Mouse (Mus musculus): ENCODE measurements around the gene Hopx.

Gene Hopx

DNA sequence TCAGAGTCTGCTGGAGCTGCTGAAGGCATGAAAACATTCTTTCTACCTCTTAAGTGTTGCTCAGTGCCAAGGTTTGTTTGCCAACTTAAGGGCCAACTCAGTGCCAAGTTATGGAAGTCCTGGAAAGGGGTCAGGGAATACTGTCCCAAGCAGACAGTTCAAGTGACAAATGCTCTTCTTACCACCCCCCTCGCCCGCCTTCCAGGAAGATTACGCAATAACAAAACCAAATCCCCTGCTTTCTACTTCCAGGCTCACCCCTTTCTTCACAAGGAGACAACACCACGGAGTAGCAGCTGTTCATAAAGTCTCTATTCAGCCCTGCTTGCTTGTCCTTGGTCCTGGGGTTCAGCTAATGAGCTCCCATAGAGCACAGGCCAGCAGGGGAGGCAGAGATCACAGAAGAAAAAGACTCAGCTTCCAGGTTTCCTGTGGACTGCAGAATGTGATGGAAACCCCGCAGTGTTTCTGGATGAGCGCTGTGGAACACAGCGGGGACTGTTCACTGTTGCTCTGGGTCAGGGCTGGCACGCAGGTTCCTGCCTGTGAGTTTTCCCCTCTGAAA lies 22.9 kb upstream of the Hopx start:
- Histone ChIP-seq H3K4me3 (replicated peaks; ENCODE audit: low read length) (no peak overlapping the region), H3K27me3 (ENCODE audit: insufficient read depth, low read length) (no peaks in the 10 kb centered on the region; the same call in 1 of the 2 replicates), H3K9me3 (ENCODE audit: low read length) (no peaks in the 10 kb centered on the region), H3K36me3 (ENCODE audit: insufficient read depth, low read length) (no peaks in the 10 kb centered on the region), H3K4me1 (replicated peaks; ENCODE audit: low read depth, low read length) (peaks cover 36% of the 10 kb centered on the region)
- 0 out of 2 replicates have a peak, but pooled peaks have one; percentile 32 for TF ChIP-seq NANOG (IDR thresholded peaks at IDR 0.05; ENCODE audit: borderline replicate concordance, low read length)
- TF ChIP-seq POU5F1 (IDR thresholded peaks at IDR 0.05; ENCODE audit: borderline replicate concordance, low read length): no peak
- no peak for TF ChIP-seq CTCF (conservative IDR thresholded peaks at IDR 0.05; ENCODE audit: low read length)

DNA sequence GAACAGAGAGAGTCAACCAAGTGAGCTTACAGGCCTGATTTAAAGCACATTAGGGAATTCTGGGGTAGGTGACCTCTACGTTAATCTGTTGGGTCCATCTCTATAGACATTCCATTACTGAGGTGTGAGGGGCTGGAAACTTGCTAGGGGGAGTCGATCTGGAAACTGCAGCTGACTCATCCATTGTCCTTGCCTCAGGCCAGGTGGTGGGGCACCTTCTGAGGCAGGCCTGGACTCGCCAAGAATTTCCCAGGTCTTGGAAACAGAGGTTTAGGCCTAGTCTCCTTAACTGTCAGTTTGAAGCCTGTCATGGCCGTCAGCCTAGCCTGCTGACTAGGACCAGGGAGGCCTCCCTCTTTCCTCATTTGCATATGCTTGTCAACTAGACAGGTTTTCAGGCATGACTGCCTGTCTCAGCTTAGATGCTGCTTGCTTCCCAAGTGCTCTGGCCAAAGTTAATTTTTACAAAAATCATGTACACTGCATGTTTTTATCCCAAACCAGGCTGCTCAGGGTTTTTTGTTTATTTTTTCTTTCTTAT lies 21.8 kb upstream of the Hopx start:
- TF ChIP-seq CTCF (conservative IDR thresholded peaks at IDR 0.05; ENCODE audit: low read length) (no peak), NANOG (IDR thresholded peaks at IDR 0.05; ENCODE audit: borderline replicate concordance, low read length) (no peak), POU5F1 (IDR thresholded peaks at IDR 0.05; ENCODE audit: borderline replicate concordance, low read length) (no peak)
- Histone ChIP-seq H3K36me3 (ENCODE audit: insufficient read depth, low read length) (no peaks in the 10 kb centered on the region), H3K9me3 (ENCODE audit: low read length) (no peaks in the 10 kb centered on the region), H3K27me3 (ENCODE audit: insufficient read depth, low read length) (no peaks in the 10 kb centered on the region; the same call in 1 of the 2 replicates), H3K4me1 (replicated peaks; ENCODE audit: low read depth, low read length) (peaks cover 38% of the 10 kb centered on the region), H3K4me3 (replicated peaks; ENCODE audit: low read length) (no peak overlapping the region)

DNA sequence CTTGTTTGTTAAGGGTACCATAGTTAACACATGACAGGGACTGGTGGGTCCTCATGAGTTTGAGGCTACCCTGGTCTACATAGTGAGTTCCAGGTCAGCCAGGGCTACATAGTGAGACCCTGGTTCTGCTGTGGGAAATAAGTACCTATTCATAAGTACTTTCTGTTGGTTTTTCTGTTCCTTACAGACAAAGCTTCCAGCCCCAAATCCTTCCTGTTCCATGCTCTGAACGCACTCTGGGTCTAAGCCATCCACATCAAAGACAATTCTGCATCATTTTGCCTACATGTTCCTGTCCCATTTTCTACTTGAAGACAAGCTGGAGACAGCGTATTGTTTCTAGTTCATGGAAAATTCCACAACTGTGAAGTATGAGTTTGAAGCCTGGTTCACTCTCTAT lies 20.0 kb upstream of the Hopx start:
- Histone ChIP-seq H3K36me3 (ENCODE audit: insufficient read depth, low read length) (no peaks in the 10 kb centered on the region), H3K4me1 (replicated peaks; ENCODE audit: low read depth, low read length) (peaks cover 48% of the 10 kb centered on the region), H3K27me3 (ENCODE audit: insufficient read depth, low read length) (peaks cover 3% of the 10 kb centered on the region), H3K9me3 (ENCODE audit: low read length) (no peaks in the 10 kb centered on the region), H3K4me3 (replicated peaks; ENCODE audit: low read length) (no peak overlapping the region)
- TF ChIP-seq NANOG (IDR thresholded peaks at IDR 0.05; ENCODE audit: borderline replicate concordance, low read length) (no peak), CTCF (conservative IDR thresholded peaks at IDR 0.05; ENCODE audit: low read length) (no peak), POU5F1 (IDR thresholded peaks at IDR 0.05; ENCODE audit: borderline replicate concordance, low read length) (no peak)

DNA sequence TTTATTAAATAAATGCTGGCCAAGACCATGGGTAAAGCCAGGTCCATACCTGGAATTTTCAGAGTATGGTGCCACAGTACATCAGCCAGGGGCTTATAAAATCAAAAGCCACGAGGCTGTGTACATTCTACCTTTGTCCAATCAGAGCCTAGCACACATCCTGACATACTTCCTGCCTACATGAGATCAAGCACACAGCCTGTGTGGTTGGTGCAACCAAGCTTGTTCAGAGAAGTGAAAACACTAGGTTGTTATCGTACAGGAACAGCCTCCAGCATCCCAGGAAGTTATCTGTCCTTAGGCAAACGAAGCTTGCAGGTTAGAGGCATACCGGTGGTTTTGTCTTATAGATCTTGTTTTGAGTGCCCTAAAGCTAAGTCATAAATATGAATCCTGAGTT lies 19.5 kb upstream of the Hopx start:
- H3K27me3 ChIP-seq (ENCODE audit: insufficient read depth, low read length): peaks cover 3% of the 10 kb centered on the region
- no peak overlapping the region for H3K4me3 ChIP-seq (replicated peaks; ENCODE audit: low read length)
- no peaks in the 10 kb centered on the region for H3K9me3 ChIP-seq (ENCODE audit: low read length)
- TF ChIP-seq POU5F1 (IDR thresholded peaks at IDR 0.05; ENCODE audit: borderline replicate concordance, low read length): no peak
- no peak for TF ChIP-seq CTCF (conservative IDR thresholded peaks at IDR 0.05; ENCODE audit: low read length)
- TF ChIP-seq NANOG (IDR thresholded peaks at IDR 0.05; ENCODE audit: borderline replicate concordance, low read length): no peak
- no peaks in the 10 kb centered on the region for H3K36me3 ChIP-seq (ENCODE audit: insufficient read depth, low read length)
- peaks cover 43% of the 10 kb centered on the region for H3K4me1 ChIP-seq (replicated peaks; ENCODE audit: low read depth, low read length)

DNA sequence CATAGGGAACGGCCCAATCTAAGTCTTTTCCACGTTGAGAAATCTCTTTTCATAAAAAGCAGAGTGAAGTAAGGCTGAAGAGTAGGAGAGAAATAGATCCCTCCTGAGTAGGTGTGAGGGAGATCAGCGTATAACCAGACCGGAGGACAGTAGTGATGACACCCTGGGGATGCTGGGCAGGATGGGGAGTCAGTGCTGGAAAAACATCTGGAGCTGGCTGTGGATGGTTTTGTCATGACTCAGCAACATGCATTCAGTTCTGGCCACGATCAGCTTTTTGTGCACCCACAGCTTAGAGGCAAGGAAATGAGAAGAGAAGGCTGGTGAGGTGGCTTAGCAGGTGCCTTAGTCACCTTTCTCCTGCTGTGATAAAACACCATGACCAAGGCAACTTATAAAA lies 19.0 kb upstream of the Hopx start:
- Histone ChIP-seq H3K27me3 (ENCODE audit: insufficient read depth, low read length) (peaks cover 3% of the 10 kb centered on the region), H3K4me1 (replicated peaks; ENCODE audit: low read depth, low read length) (peaks cover 38% of the 10 kb centered on the region), H3K9me3 (ENCODE audit: low read length) (peaks cover under 1% of the 10 kb centered on the region), H3K4me3 (replicated peaks; ENCODE audit: low read length) (no peak overlapping the region), H3K36me3 (ENCODE audit: insufficient read depth, low read length) (no peaks in the 10 kb centered on the region)
- no peak for TF ChIP-seq POU5F1 (IDR thresholded peaks at IDR 0.05; ENCODE audit: borderline replicate concordance, low read length)
- no peak for TF ChIP-seq NANOG (IDR thresholded peaks at IDR 0.05; ENCODE audit: borderline replicate concordance, low read length)
- TF ChIP-seq CTCF (conservative IDR thresholded peaks at IDR 0.05; ENCODE audit: low read length): no peak

DNA sequence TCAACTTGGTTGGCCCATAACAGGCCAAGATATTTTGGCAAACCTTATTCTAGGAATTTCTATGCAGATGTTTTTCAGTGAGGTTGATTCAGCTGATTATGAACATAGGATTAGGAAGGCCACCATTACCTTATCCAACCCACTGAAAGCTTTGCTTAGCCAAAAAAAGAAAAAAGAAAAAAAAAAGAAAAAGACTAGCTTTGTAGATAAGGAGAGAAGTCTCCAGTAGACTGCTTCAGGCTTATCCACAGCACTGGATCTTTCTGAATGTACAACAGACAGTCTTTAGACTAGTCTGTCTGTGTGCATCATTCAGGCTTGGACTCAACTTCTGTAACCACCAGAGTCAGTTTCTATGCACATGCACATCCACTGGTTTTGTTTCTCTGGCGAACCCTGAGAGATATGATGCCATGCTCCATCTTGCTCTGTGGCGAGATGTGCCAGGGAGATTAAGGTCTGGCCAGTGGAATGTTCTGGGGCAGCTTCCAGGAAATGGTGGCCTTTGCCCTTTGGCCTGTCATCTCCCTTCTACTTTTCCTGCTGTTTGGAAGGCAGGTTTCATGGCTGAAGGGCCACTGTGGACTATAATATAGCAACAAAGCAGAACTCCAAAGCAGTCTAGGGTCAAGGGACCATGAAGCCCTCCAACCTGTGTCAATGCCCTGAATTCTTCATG lies 17.7 kb upstream of the Hopx start:
- Histone ChIP-seq H3K27me3 (ENCODE audit: insufficient read depth, low read length) (peaks cover 3% of the 10 kb centered on the region; the same call in 1 of the 2 replicates), H3K36me3 (ENCODE audit: insufficient read depth, low read length) (no peaks in the 10 kb centered on the region), H3K4me3 (replicated peaks; ENCODE audit: low read length) (no peak overlapping the region), H3K4me1 (replicated peaks; ENCODE audit: low read depth, low read length) (peaks cover 28% of the 10 kb centered on the region), H3K9me3 (ENCODE audit: low read length) (peaks cover 11% of the 10 kb centered on the region)
- no peak for TF ChIP-seq NANOG (IDR thresholded peaks at IDR 0.05; ENCODE audit: borderline replicate concordance, low read length)
- TF ChIP-seq POU5F1 (IDR thresholded peaks at IDR 0.05; ENCODE audit: borderline replicate concordance, low read length): no peak
- TF ChIP-seq CTCF (conservative IDR thresholded peaks at IDR 0.05; ENCODE audit: low read length): no peak

DNA sequence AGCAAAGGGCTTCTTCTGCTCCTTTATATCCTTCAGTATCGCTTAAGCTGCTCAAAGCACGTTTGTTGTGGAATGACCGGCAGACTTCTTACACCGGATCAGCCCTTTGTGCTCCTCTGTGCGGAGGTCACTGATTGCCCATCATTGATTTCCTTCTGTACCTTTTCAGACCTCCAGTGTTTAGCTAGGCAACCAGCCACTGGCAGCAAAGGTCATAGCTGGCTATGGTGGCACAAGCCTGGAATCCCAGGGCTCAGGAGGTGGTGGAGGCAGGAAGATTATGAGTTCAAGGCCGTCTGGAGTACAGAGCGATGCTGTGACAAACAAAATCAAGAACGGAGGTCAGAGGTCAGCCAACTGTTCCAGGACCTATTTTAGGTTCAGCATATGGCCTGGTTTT lies 17.0 kb upstream of the Hopx start:
- H3K4me3 ChIP-seq (replicated peaks; ENCODE audit: low read length): no peak overlapping the region

DNA sequence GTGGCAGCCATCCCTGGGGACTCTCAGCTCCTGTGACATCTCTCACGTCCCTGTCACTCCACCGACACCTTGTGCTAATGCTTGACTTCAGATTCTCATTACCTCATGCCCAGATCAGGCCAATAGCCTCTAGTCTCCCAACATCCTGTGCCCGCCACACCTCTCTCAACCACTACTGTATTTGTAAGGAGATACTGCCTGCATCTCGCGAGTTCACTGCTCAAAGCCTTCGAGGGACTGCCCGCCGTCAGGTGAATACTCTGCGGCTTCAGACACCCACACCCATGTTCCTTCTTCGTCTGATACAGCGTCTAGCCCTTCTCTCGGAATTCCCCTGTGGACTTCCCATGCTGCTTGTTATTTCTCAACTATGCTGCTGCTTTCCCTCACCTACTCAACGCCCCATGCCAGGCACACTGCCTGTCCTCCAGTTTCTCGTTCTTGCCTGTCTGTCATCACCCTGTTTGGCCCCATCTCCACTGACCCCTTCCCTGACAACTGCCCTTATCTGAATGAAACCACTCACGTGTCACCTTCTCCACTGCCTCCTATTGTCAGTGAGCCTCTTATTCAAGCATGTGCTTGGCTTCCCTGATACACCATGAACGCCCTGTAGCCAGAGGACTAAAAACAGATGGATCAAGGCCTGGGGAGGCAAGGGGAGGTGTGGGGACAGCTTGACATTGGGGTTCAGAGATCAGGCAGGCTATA lies 15.5 kb upstream of the Hopx start:
- no peak overlapping the region for H3K4me3 ChIP-seq (replicated peaks; ENCODE audit: low read length)
- no peaks in the 10 kb centered on the region for H3K36me3 ChIP-seq (ENCODE audit: insufficient read depth, low read length)
- no peak for TF ChIP-seq POU5F1 (IDR thresholded peaks at IDR 0.05; ENCODE audit: borderline replicate concordance, low read length)
- TF ChIP-seq NANOG (IDR thresholded peaks at IDR 0.05; ENCODE audit: borderline replicate concordance, low read length): no peak
- no peak for TF ChIP-seq CTCF (conservative IDR thresholded peaks at IDR 0.05; ENCODE audit: low read length)
- H3K27me3 ChIP-seq (ENCODE audit: insufficient read depth, low read length): peaks cover 3% of the 10 kb centered on the region; the same call in 1 of the 2 replicates
- peaks cover 14% of the 10 kb centered on the region; the same call in 1 of the 2 replicates for H3K4me1 ChIP-seq (replicated peaks; ENCODE audit: low read depth, low read length)
- peaks cover 32% of the 10 kb centered on the region for H3K9me3 ChIP-seq (ENCODE audit: low read length)

More for the DNA sequence above, 17.0 kb upstream of the Hopx start:
- Histone ChIP-seq H3K4me1 (replicated peaks; ENCODE audit: low read depth, low read length) (peaks cover 21% of the 10 kb centered on the region), H3K9me3 (ENCODE audit: low read length) (peaks cover 18% of the 10 kb centered on the region), H3K36me3 (ENCODE audit: insufficient read depth, low read length) (no peaks in the 10 kb centered on the region), H3K27me3 (ENCODE audit: insufficient read depth, low read length) (peaks cover 3% of the 10 kb centered on the region; the same call in 1 of the 2 replicates)
- TF ChIP-seq POU5F1 (IDR thresholded peaks at IDR 0.05; ENCODE audit: borderline replicate concordance, low read length) (no peak), CTCF (conservative IDR thresholded peaks at IDR 0.05; ENCODE audit: low read length) (no peak), NANOG (IDR thresholded peaks at IDR 0.05; ENCODE audit: borderline replicate concordance, low read length) (no peak)
